Mouse (Mus musculus): ENCODE data around the gene Rnls.

GRCm38 (mm10) chr19:33179595-33179994 lies 212.5 kb downstream of the Rnls start:
- no peak for TF ChIP-seq POLR2A (IDR thresholded peaks at IDR 0.05; ENCODE audit: borderline replicate concordance, extremely low read depth, low read depth, low read length)
- no peak for TF ChIP-seq CTCF (IDR thresholded peaks at IDR 0.05; ENCODE audit: insufficient read depth, low read length)

All from lung, adult 2 months (tissue).